In the genomic region with DNA sequence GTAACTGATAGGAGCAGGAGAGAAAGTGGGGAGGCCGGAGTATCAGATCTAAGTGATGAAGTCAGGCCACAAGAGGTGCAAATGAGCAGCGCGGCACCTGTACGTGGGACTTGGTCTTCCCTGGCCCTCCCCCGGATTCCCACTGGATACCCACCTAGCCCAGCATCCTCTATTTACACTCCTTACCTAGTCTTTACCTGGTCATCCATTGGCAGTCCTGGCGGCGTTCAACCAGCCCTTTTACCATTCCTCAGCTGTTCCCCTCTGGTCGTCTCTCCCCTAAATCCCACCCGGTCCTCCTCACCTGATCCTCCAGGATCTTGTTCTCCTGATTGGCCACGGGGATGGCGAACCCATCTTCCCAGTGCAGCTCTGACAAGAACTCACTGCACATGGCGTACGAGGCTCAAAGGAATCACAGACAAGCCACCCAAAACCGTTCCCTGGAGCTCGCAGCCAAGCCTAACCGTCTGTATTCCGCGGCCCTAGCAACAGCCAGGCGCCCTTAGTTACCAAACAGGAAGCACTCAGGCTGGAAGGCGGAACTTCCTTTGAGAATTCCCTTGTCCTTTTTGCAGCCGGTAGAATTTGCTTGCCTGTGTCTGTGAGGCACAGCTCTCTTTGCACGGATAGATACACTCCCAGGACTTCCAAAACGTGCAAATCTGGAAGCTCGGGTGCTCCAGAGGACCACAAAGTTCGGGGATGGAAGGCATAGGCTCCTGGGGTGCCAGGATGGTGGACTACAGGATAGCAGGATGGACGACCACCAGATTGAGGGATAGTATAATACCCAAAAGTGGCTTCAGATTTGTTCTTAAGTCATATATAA, we compare ENCODE assay signal across 8 mouse cellular contexts. TPM values are rescaled to one million over a fixed set of nuclear protein-coding genes. Genes with fewer than 3 reads are reported as not detected.
DNase-seq lines count a peak whose midpoint lies in the region; ATAC-seq and TF ChIP-seq lines count a peak whose summit lies in the region.

A gene (minus strand): TSS at position 510 of the 832 bp plus-strand sequence.

- 3% methylated on average over 26 of the region's 26 CpGs for WGBS in forebrain, embryonic 16.5 days
- WGBS in olfactory bulb, adult 2 months = 2% methylated on average over 26 of the region's 26 CpGs

- intact Hi-C loops in heart, postnatal 36 days (cut with DNase I) = no loop called here

- peak; percentile 74 for DNase-seq in MEL (ENCODE audit: low read depth, low spot score)
- DNase-seq in cerebellum, adult 11-12 months = peak; percentile 75
- peak; percentile 55 to 69 for DNase-seq in heart, postnatal 36 days
- DNase-seq in layer of hippocampus, adult 18-20 months (ENCODE audit: low spot score in 2 of 2) = peak; percentile 73 to 90
- peak; percentile 66 to 71 for DNase-seq in lung, adult 18-20 months
- DNase-seq in thymus, postnatal 25 days = peak; percentile 57

- TF ChIP-seq POLR2A in MEL (IDR thresholded peaks at IDR 0.05; ENCODE audit: control insufficient read depth in 1 of 2, insufficient read depth in 1 of 2, low read depth in 1 of 2, low read length in 2 of 2, poor library complexity in 1 of 2) = no peak
- peak; percentile 28; the same call in 1 of the 2 replicates for TF ChIP-seq POLR2A in olfactory bulb, adult 2 months (IDR thresholded peaks at IDR 0.05; ENCODE audit: insufficient read depth, low read depth, low read length)

- peak within 1 kb of the TSS; percentile 41 for H3K9ac ChIP-seq in MEL (ENCODE audit: control insufficient read depth, low read depth, low read length, poor library complexity, severe bottlenecking)
- H3K9ac ChIP-seq in forebrain, embryonic 16.5 days (replicated peaks; ENCODE audit: low read depth, low read length) = peak within 1 kb of the TSS; percentile 84

- H3K27me3 ChIP-seq in MEL (ENCODE audit: control insufficient read depth in 1 of 2, insufficient read depth in 2 of 2, low read length in 2 of 2) = no peaks in the 10 kb centered on the region
- no peaks in the 10 kb centered on the region for H3K27me3 ChIP-seq in forebrain, embryonic 16.5 days (replicated peaks; ENCODE audit: control insufficient read depth, insufficient read depth, low read length)

- no peaks in the 10 kb centered on the region for H3K9me3 ChIP-seq in MEL (replicated peaks; ENCODE audit: insufficient read depth, low read length)
- peaks cover 3% of the 10 kb centered on the region; the same call in 1 of the 2 replicates for H3K9me3 ChIP-seq in forebrain, embryonic 16.5 days (ENCODE audit: control insufficient read depth, low read length)

- ATAC-seq in forebrain, embryonic 16.5 days = peak; percentile 99

- TF ChIP-seq RAD21 in MEL (IDR thresholded peaks at IDR 0.05; ENCODE audit: low read depth, low read length) = no peak

- no peaks in the 10 kb centered on the region for H3K79me2 ChIP-seq in MEL (ENCODE audit: control insufficient read depth, insufficient read depth, low read length, poor library complexity)

- H3K36me3 ChIP-seq in MEL (ENCODE audit: control insufficient read depth in 1 of 2, insufficient read depth in 2 of 2, low read length in 2 of 2) = peaks cover 0 to 17% of the 10 kb centered on the region in 2 experiments; a peak in 2 of 4 replicates
- H3K36me3 ChIP-seq in forebrain, embryonic 16.5 days (ENCODE audit: control insufficient read depth, insufficient read depth) = no peaks in the 10 kb centered on the region

- H3K4me3 ChIP-seq in MEL (ENCODE audit: control insufficient read depth in 1 of 2, insufficient read depth in 1 of 2, low read depth in 2 of 2, low read length in 2 of 2) = peak within 1 kb of the TSS; percentile 57 to 60
- H3K4me3 ChIP-seq in forebrain, embryonic 16.5 days (replicated peaks; ENCODE audit: low read length) = peak within 1 kb of the TSS; percentile 54
- H3K4me3 ChIP-seq in olfactory bulb, adult 2 months (ENCODE audit: insufficient read depth, low read depth, low read length) = peak within 1 kb of the TSS; percentile 60

- H3K27ac ChIP-seq in MEL (ENCODE audit: control insufficient read depth, low read depth, low read length) = no peak within 1 kb of the TSS
- H3K27ac ChIP-seq in forebrain, embryonic 16.5 days (ENCODE audit: low read length) = peak within 1 kb of the TSS; percentile 77
- no peak within 1 kb of the TSS for H3K27ac ChIP-seq in olfactory bulb, adult 2 months (ENCODE audit: insufficient read depth, low read depth, low read length)

- peaks cover 10 to 19% of the 10 kb centered on the region in 2 experiments for H3K4me1 ChIP-seq in MEL (ENCODE audit: control insufficient read depth in 1 of 2, insufficient read depth in 2 of 2, low read length in 2 of 2)
- H3K4me1 ChIP-seq in forebrain, embryonic 16.5 days (replicated peaks; ENCODE audit: control insufficient read depth, insufficient read depth, low read length) = peaks cover 11% of the 10 kb centered on the region
- peaks cover 4% of the 10 kb centered on the region; the same call in 1 of the 2 replicates for H3K4me1 ChIP-seq in olfactory bulb, adult 2 months (ENCODE audit: control insufficient read depth, insufficient read depth, low read length)

- no peak for TF ChIP-seq EP300 in MEL (IDR thresholded peaks at IDR 0.05; ENCODE audit: low read depth in 1 of 2, low read length in 2 of 2)

- no peak for TF ChIP-seq CTCF in MEL (IDR thresholded peaks at IDR 0.05 in 2 of 3, conservative IDR thresholded peaks at IDR 0.05 in 1 of 3; ENCODE audit: control insufficient read depth in 1 of 3, insufficient read depth in 1 of 3, low read depth in 2 of 3, low read length in 3 of 3, poor library complexity in 1 of 3, severe bottlenecking in 1 of 3)
- no peak for TF ChIP-seq CTCF in olfactory bulb, adult 2 months (IDR thresholded peaks at IDR 0.05; ENCODE audit: insufficient read depth, low read depth, low read length)

- H3K4me2 ChIP-seq in forebrain, embryonic 16.5 days (ENCODE audit: low read length) = peak within 1 kb of the TSS; percentile 77

TF ChIP-seq in MEL, 35 proteins besides CTCF, POLR2A, EP300 and RAD21:
- TF ChIP-seq ZKSCAN1 (IDR thresholded peaks at IDR 0.05; ENCODE audit: low read depth, low read length) = no peak
- TF ChIP-seq ZC3H11A (IDR thresholded peaks at IDR 0.05; ENCODE audit: low read depth, low read length) = no peak
- no peak for TF ChIP-seq USF1 (IDR thresholded peaks at IDR 0.05; ENCODE audit: low read depth, low read length)
- no peak for TF ChIP-seq TCF12 (IDR thresholded peaks at IDR 0.05; ENCODE audit: low read depth, low read length)
- TF ChIP-seq SIN3A (IDR thresholded peaks at IDR 0.05; ENCODE audit: low read length) = peak; percentile 91
- TF ChIP-seq ZNF384 (IDR thresholded peaks at IDR 0.05; ENCODE audit: low read depth, low read length) = no peak
- TF ChIP-seq MXI1 (IDR thresholded peaks at IDR 0.05; ENCODE audit: low read depth, low read length) = peak; percentile 69
- no peak for TF ChIP-seq CHD2 (IDR thresholded peaks at IDR 0.05; ENCODE audit: low read length)
- no peak for TF ChIP-seq GABPA (IDR thresholded peaks at IDR 0.05; ENCODE audit: low read depth, low read length)
- no peak for TF ChIP-seq UBTF (IDR thresholded peaks at IDR 0.05; ENCODE audit: borderline replicate concordance, insufficient read depth, low read depth, low read length)
- TF ChIP-seq ETS1 (IDR thresholded peaks at IDR 0.05; ENCODE audit: low read depth, low read length) = no peak
- peak; percentile 71 for TF ChIP-seq ELF1 (IDR thresholded peaks at IDR 0.05; ENCODE audit: low read depth, low read length)
- TF ChIP-seq KAT2A (conservative IDR thresholded peaks at IDR 0.05; ENCODE audit: low read depth, low read length) = no peak
- TF ChIP-seq MAX (IDR thresholded peaks at IDR 0.05; ENCODE audit: low read length) = no peak
- no peak for TF ChIP-seq TBP (IDR thresholded peaks at IDR 0.05; ENCODE audit: low read depth, low read length)
- no peak for TF ChIP-seq POLR2AphosphoS2 (IDR thresholded peaks at IDR 0.05; ENCODE audit: low read length)
- no peak for TF ChIP-seq SMC3 (IDR thresholded peaks at IDR 0.05; ENCODE audit: low read depth, low read length)
- TF ChIP-seq JUND (IDR thresholded peaks at IDR 0.05; ENCODE audit: low read depth, low read length) = no peak
- TF ChIP-seq E2F4 (IDR thresholded peaks at IDR 0.05; ENCODE audit: borderline replicate concordance, low read depth, low read length) = no peak
- TF ChIP-seq BHLHE40 (IDR thresholded peaks at IDR 0.05; ENCODE audit: borderline replicate concordance, low read depth, low read length) = no peak
- peak; percentile 76 for TF ChIP-seq HCFC1 (IDR thresholded peaks at IDR 0.05; ENCODE audit: low read depth, low read length)
- no peak for TF ChIP-seq RCOR1 (IDR thresholded peaks at IDR 0.05; ENCODE audit: low read depth, low read length)
- TF ChIP-seq MYB (IDR thresholded peaks at IDR 0.05; ENCODE audit: low read depth, low read length) = no peak
- TF ChIP-seq MEF2A (IDR thresholded peaks at IDR 0.05; ENCODE audit: extremely low read depth, insufficient replicate concordance, low read depth, low read length, poor library complexity, severe bottlenecking) = no peak
TF ChIP-seq in MEL: peak in this region for 4.

RNA-seq across cellular contexts. Expression of the gene that starts here (rescaled TPM):
- total RNA-seq in MEL (2012; rRNA removed) = 0.96 and 1.2 TPM in 2 replicates
- 1 to 10 TPM in 1 of 2 experiments, not detected in 1; 6.1 TPM for polyA plus RNA-seq in MEL (2012; ENCODE audit: insufficient read depth in 1 of 2, insufficient read length in 2 of 2, low read depth in 1 of 2, low replicate concordance in 2 of 2, missing spikeins in 1 of 2)
- 16.6 and 17.1 TPM in 2 replicates for polyA plus RNA-seq in forebrain, embryonic 16.5 days (2015; fragmentation: Nextera tagmentation; extraction: Ambion mirVana)
- under 1 TPM; 0.11 to 0.19 TPM for total RNA-seq in heart, postnatal 36 days (2021)
- 10 to 100 TPM; 20.8 to 21.4 TPM for total RNA-seq in layer of hippocampus, adult 18-20 months (2021)
- polyA plus RNA-seq in olfactory bulb, adult 2 months (2012; ENCODE audit: insufficient read depth, insufficient read length, low replicate concordance, missing spikeins) = not detected in 2 replicates

Comparison
In these comparisons a context has a peak if more than half of its experiments do, and no peak if none do; other contexts are left out.
1. Peak in DNase-seq in heart, postnatal 36 days; RNA of the gene not detected or under 1 TPM.